Comparison of ENCODE assay signal across 11 mouse cellular contexts in the genomic region with DNA sequence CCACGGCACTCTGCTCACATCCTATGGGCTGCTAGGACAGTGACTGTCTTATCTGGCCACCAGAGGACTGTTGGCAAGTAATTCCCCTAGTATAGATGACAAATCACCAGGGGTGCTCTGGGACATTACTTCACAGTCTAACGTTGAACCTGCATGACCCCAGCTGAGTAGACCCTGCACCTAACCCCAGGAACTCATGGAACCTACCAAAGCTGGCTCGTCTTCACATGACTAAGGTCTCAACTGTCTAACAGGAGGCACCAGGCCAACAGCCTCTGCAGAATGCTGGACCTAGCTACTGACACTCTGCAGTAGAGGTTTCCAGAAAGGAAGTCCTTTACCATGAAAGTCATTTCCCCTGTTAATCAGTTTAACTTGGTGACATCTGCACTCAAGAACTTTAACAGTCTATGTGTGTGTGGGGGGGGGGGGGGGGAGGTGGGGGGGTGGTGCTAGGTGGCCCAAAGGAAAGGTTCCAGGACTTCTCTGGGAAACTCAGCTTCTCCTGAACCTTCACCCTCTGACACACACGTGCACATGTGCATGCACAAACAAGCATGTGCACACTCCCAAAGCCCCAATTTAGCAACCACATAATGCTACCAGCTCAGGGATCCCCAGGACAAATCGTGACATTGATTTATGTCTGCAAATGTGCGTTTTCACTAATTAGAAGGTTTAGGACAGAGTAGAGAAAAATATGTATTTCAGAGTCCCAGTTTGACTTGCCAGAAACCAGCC. TPM values are rescaled to one million over a fixed set of nuclear protein-coding genes. Genes with fewer than 3 reads are reported as not detected.
A peak's percentile ranks its signal among the peaks of the same experiment; 100 is the strongest.
DNase-seq lines count a peak whose midpoint lies in the region; ATAC-seq and TF ChIP-seq lines count a peak whose summit lies in the region.
"Had no signal": no experiment of that assay in that cellular context is flagged by ENCODE, and none has a peak within 500 bp of the region (broad histone marks: within the 10 kb centered on the region; RNA-seq: fewer than 3 reads in every experiment).

No protein-coding gene starts in this region.

- no peaks in the 10 kb centered on the region for H3K27me3 ChIP-seq in lung, embryonic 16.5 days (ENCODE audit: control insufficient read depth, insufficient read depth, low read depth, low read length)
- H3K27me3 ChIP-seq in liver, postnatal 0 days (ENCODE audit: insufficient read depth, low read length): no peaks in the 10 kb centered on the region
- no peaks in the 10 kb centered on the region for H3K27me3 ChIP-seq in hindbrain, embryonic 13.5 days
- H3K27me3 ChIP-seq: limb, embryonic 12.5 days had no signal

- no peak for TF ChIP-seq CTCF in liver, postnatal 0 days (IDR thresholded peaks at IDR 0.05; ENCODE audit: low read depth)

- peak; percentile 52 for DNase-seq in gastrocnemius, adult 18-20 months (ENCODE audit: low spot score)
- DNase-seq in gastrocnemius, adult 8-10 months (ENCODE audit: low spot score in 2 of 2): no peak
- no peak for DNase-seq in lung, postnatal 25 days (ENCODE audit: low spot score)
- DNase-seq in heart, postnatal 10 days: peak; percentile 57 to 58
- no peak for DNase-seq in liver, postnatal 0 days
- DNase-seq in right cerebral cortex, postnatal 10 days (ENCODE audit: low spot score in 2 of 2): no peak
- DNase-seq: cerebellum, adult 8-10 months; forebrain, postnatal 0 days had no signal

- peak overlapping the region; percentile 74 for H3K27ac ChIP-seq in lung, embryonic 16.5 days (ENCODE audit: low read length)
- H3K27ac ChIP-seq in liver, postnatal 0 days (ENCODE audit: low read depth): peak overlapping the region; percentile 30
- H3K27ac ChIP-seq in hindbrain, embryonic 13.5 days: no peak overlapping the region

- H3K36me3 ChIP-seq in lung, embryonic 16.5 days (ENCODE audit: control insufficient read depth, insufficient read depth, low read length): peaks cover 7% of the 10 kb centered on the region
- H3K36me3 ChIP-seq in liver, postnatal 0 days (replicated peaks; ENCODE audit: insufficient read depth, low read length): no peaks in the 10 kb centered on the region; the same call in 1 of the 2 replicates
- no peaks in the 10 kb centered on the region for H3K36me3 ChIP-seq in hindbrain, embryonic 13.5 days

- H3K9me3 ChIP-seq in lung, embryonic 16.5 days (ENCODE audit: control insufficient read depth, low read length): no peaks in the 10 kb centered on the region
- H3K9me3 ChIP-seq in liver, postnatal 0 days (ENCODE audit: low read length): no peaks in the 10 kb centered on the region
- H3K9me3 ChIP-seq in hindbrain, embryonic 13.5 days: no peaks in the 10 kb centered on the region

- peaks cover 50% of the 10 kb centered on the region for H3K4me1 ChIP-seq in lung, embryonic 16.5 days (replicated peaks; ENCODE audit: control insufficient read depth, insufficient read depth, low read length)
- H3K4me1 ChIP-seq in liver, postnatal 0 days (ENCODE audit: insufficient read depth): peaks cover 53% of the 10 kb centered on the region
- H3K4me1 ChIP-seq in hindbrain, embryonic 13.5 days (replicated peaks): peaks cover 27% of the 10 kb centered on the region

- H3K4me2 ChIP-seq in lung, embryonic 16.5 days (ENCODE audit: low read depth, low read length): no peak overlapping the region
- H3K4me2 ChIP-seq in liver, postnatal 0 days (ENCODE audit: low read depth, low read length): 0 out of 2 replicates have a peak overlapping the region, but pooled peaks have one; percentile 7
- H3K4me2 ChIP-seq in hindbrain, embryonic 13.5 days: no peak overlapping the region
- H3K4me2 ChIP-seq: limb, embryonic 12.5 days had no signal

- no peak for ATAC-seq in lung, embryonic 16.5 days (ENCODE audit: low read depth)
- peak; percentile 58 for ATAC-seq in liver, postnatal 0 days
- ATAC-seq in hindbrain, embryonic 13.5 days (ENCODE audit: low FRiP score): no peak
- ATAC-seq: forebrain, postnatal 0 days had no signal

- intact Hi-C loops in heart, postnatal 10 days (cut with DNase I): no loop called here

- whole genome bisulfite sequencing in lung, embryonic 16.5 days: 50% methylated on average over 6 of the region's 6 CpGs
- 25% methylated on average over 6 of the region's 6 CpGs for WGBS in liver, postnatal 0 days (ENCODE audit: insufficient replicate concordance)
- 85% methylated on average over 6 of the region's 6 CpGs for WGBS in hindbrain, embryonic 13.5 days

- TF ChIP-seq EP300 in liver, postnatal 0 days (IDR thresholded peaks at IDR 0.05; ENCODE audit: low read depth): no peak

- no peak overlapping the region for H3K4me3 ChIP-seq in lung, embryonic 16.5 days (ENCODE audit: low read length)
- no peak overlapping the region for H3K4me3 ChIP-seq in liver, postnatal 0 days (ENCODE audit: low read depth, low read length)
- no peak overlapping the region for H3K4me3 ChIP-seq in hindbrain, embryonic 13.5 days
- H3K4me3 ChIP-seq: limb, embryonic 12.5 days had no signal

- peak overlapping the region; percentile 20; the same call in 1 of the 2 replicates for H3K9ac ChIP-seq in lung, embryonic 16.5 days (ENCODE audit: low read length)
- H3K9ac ChIP-seq in liver, postnatal 0 days (replicated peaks): no peak overlapping the region
- H3K9ac ChIP-seq in hindbrain, embryonic 13.5 days: no peak overlapping the region
- H3K9ac ChIP-seq: forebrain, postnatal 0 days had no signal

RNA-seq across cellular contexts. Expression of a gene that starts 19.0 kb away (rescaled TPM):
- total RNA-seq in gastrocnemius, adult 18-20 months (2021): 10 to 100 TPM; 24.5 to 26.7 TPM
- total RNA-seq in gastrocnemius, adult 8-10 months (2022): 10 to 100 TPM; 18.5 to 23.0 (median 19.6) TPM
- 7.4 and 7.8 TPM in 2 replicates for polyA plus RNA-seq in lung, embryonic 16.5 days (2015; fragmentation: Nextera tagmentation; extraction: Ambion mirVana)
- total RNA-seq in heart, postnatal 10 days (2021): 10 to 100 TPM; 50.6 to 51.0 TPM
- 2.7 and 3.6 TPM in 2 replicates for polyA plus RNA-seq in liver, postnatal 0 days (2015; fragmentation: Nextera tagmentation; extraction: Ambion mirVana)
- polyA plus RNA-seq in hindbrain, embryonic 13.5 days (2015; fragmentation: Nextera tagmentation; extraction: Ambion mirVana): 1.4 and 2.0 TPM in 2 replicates

RNA-seq across cellular contexts. Expression of a gene that starts 40.8 kb away (rescaled TPM):
- total RNA-seq in gastrocnemius, adult 18-20 months (2021): 1 to 10 TPM; 7.4 to 8.4 TPM
- total RNA-seq in gastrocnemius, adult 8-10 months (2022): 1 to 10 TPM; 6.4 to 9.8 (median 7.9) TPM
- 28.3 and 32.4 TPM in 2 replicates for polyA plus RNA-seq in lung, embryonic 16.5 days (2015; fragmentation: Nextera tagmentation; extraction: Ambion mirVana)
- total RNA-seq in heart, postnatal 10 days (2021): 10 to 100 TPM; 12.0 to 14.2 TPM
- polyA plus RNA-seq in liver, postnatal 0 days (2015; fragmentation: Nextera tagmentation; extraction: Ambion mirVana): 48.2 and 52.7 TPM in 2 replicates
- 33.5 and 33.9 TPM in 2 replicates for polyA plus RNA-seq in hindbrain, embryonic 13.5 days (2015; fragmentation: Nextera tagmentation; extraction: Ambion mirVana)

Comparison
In these comparisons a context has a peak if more than half of its experiments do, and no peak if none do; other contexts are left out.
1. DNase-seq: peak in gastrocnemius, adult 18-20 months (single experiment) and heart, postnatal 10 days (2 of 2); none in gastrocnemius, adult 8-10 months (0 of 2), lung, postnatal 25 days (single experiment), liver, postnatal 0 days (single experiment) and right cerebral cortex, postnatal 10 days (0 of 2).